Mouse (Mus musculus) spleen, adult 2 months (tissue): Measurements from ENCODE around the gene Thbs3.

Experiments
- CTCF ChIP-seq: fragments of 200-500 bp; IDR thresholded peaks from 2 replicates; pipeline ENCODE4 v1.5.1; 2011; ENCODE audit warnings: mild to moderate bottlenecking, inconsistent platforms; ENCODE audit not compliant: insufficient read depth, insufficient read length, insufficient replicate concordance; ENCODE audit errors: extremely low read depth
- POLR2A ChIP-seq: fragments of 200-500 bp; IDR thresholded peaks from 2 replicates; pipeline ENCODE4 v1.6.1; 2011; ENCODE audit warnings: low read depth, low read length, inconsistent platforms

DNA sequence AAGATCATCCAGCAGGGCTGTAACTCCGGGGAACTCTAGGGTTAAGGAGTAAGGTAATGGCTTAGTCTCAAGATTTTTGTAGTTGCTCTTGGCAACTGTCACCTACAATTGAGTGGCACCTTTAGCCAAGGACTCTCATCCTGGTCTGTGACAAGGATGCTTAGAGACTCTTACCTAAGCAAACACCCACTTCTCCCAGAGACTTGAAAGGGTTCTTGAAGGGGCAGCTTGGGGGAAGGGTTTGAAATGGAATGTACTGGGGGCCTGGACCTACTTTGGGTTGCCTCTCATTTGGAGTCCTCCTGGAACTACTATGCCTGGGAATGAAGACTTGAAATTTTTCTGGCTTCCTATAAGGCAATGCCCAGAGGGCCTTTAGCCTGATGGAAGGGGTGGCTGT is 3.3 kb downstream of the Thbs3 start:
- TF ChIP-seq CTCF (no peak), POLR2A (no peak)
